Mouse (Mus musculus) limb, embryonic 14.5 days (tissue): ENCODE measurements around the gene Hoxa13. TPM values are rescaled to one million over a fixed set of nuclear protein-coding genes. Genes with fewer than 3 reads are reported as not detected.

Experiments
- ATAC-seq: fragments of 200-750 bp; cut with Nextera tagmentation; 2 replicates; pipeline ENCODE4 v1.8.0; 2017; ENCODE audit warnings: low read depth, moderate number of reproducible peaks, moderate TSS enrichment; ENCODE audit not compliant: low FRiP score
- DNase-seq: peaks from one replicate; pipeline ENCODE4 v3.0.0-alpha.2; 2015; ENCODE audit warnings: low spot score
- H3K27ac ChIP-seq: fragments of 300-500 bp; sonication (generic); replicated peaks from 2 replicates; pipeline ENCODE4 v1.5.1; 2014; ENCODE audit warnings: low read depth, mild to moderate bottlenecking, low read length, moderate library complexity, mixed read lengths
- H3K27me3 ChIP-seq: fragments of 300-500 bp; sonication (generic); 2 replicates; pipeline ENCODE4 v1.6.1; 2014; ENCODE audit warnings: low read length, mixed read lengths; ENCODE audit not compliant: control insufficient read depth, insufficient read depth
- H3K36me3 ChIP-seq: fragments of 300-500 bp; sonication (generic); 2 replicates; pipeline ENCODE4 v1.6.1; 2014; ENCODE audit warnings: mild to moderate bottlenecking, low read length, moderate library complexity, mixed read lengths; ENCODE audit not compliant: control insufficient read depth, insufficient read depth
- H3K4me1 ChIP-seq: fragments of 300-500 bp; sonication (generic); 2 replicates; pipeline ENCODE4 v1.6.1; 2014; ENCODE audit warnings: antibody characterized with exemption, low read length, mixed read lengths; ENCODE audit not compliant: control insufficient read depth, insufficient read depth
- H3K4me2 ChIP-seq: fragments of 300-500 bp; sonication (generic); replicated peaks from 2 replicates; pipeline ENCODE4 v1.6.1; 2014; ENCODE audit warnings: low read depth, mild to moderate bottlenecking, low read length, moderate library complexity; ENCODE audit not compliant: severe bottlenecking
- H3K4me3 ChIP-seq: fragments of 300-500 bp; sonication (generic); replicated peaks from 2 replicates; pipeline ENCODE4 v1.5.1; 2014; ENCODE audit warnings: low read length
- H3K9ac ChIP-seq: fragments of 300-500 bp; sonication (generic); 2 replicates; pipeline ENCODE4 v1.6.1; 2014; ENCODE audit warnings: mild to moderate bottlenecking, low read depth, low read length, moderate library complexity; ENCODE audit not compliant: severe bottlenecking
- H3K9me3 ChIP-seq: fragments of 300-500 bp; sonication (generic); 2 replicates; pipeline ENCODE4 v1.6.1; 2016; ENCODE audit warnings: low read length; ENCODE audit not compliant: control insufficient read depth
- POLR2A ChIP-seq: fragments of 200-500 bp; IDR thresholded peaks from 2 replicates; pipeline ENCODE4 v1.8.0; 2012; ENCODE audit warnings: inconsistent platforms, mild to moderate bottlenecking, moderate library complexity, borderline replicate concordance; ENCODE audit not compliant: insufficient read depth, insufficient read length; ENCODE audit errors: extremely low read depth
- WGBS: fragments of 180-500 bp; shearing (Covaris S2); extraction: QIAGEN DNeasy Blood & Tissue Kit; methylation state at CpG from one replicate; pipeline ENCODE4 v1.1.7; 2014; 5-methylcytosine and 5-hydroxymethylcytosine counted together
- polyA plus RNA-seq, 2 experiments: library from polyadenylated mRNA; depleted of rRNA in 1 of 2; stranded (reverse) in 1 of 2; unstranded in 1 of 2; fragments of >200 nt; fragmentation: Nextera tagmentation in 1 of 2; extraction: Ambion mirVana in 1 of 2; gene quantifications; 2 replicates each; pipeline versions ENCODE4 v1.2.1 to v1.2.3; 2012 to 2014

The Hoxa13 gene
- polyA plus RNA-seq (2012; rRNA removed): 26.0 and 37.6 TPM in 2 replicates
- 16.0 and 24.1 TPM in 2 replicates for polyA plus RNA-seq (2014; fragmentation: Nextera tagmentation; extraction: Ambion mirVana)

DNA sequence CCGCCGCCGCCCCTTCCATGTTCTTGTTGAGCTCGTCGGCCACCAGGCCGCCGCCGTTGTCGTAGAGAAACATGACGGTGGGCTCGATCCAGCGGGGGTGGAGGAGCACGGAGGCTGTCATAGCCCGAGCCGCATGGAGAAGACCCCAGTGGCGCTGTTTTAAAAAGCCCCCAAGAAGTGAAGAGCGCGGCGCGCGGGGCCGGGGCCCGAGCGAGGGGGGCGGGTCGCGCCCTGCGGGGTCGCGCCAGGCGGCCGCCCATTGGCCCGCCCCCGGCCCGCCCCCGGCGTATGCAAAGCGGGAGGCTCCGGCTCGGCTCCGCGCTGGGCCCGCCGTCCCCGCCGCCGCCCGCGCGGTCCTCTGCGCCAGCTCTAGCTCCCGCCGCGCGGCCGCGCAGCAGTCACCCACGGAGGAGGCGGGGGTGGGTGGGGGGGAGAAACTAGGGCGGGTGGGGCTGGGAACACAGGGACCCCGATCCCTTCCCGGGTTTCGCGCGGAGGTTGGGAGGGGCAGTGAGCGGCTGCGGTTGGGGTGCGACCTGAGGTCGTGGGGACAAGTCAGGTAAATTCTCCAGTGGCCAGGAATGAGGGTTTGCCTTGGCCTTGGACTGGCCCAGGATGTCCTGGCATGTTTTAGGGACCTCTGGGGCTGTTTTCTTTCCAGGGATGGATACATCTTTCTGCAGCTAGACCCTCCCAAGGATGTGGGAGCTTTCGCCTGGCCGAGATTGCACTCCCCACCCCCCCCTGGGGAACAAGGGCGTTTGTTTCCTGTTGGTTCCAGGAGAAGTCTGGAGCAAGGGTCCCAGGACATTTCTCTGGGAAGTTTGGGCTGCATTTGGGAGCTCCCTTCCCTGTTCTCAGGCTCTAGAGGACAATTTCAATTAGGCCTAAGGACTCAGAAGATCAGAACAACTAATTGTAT is at the start of gene Hoxa13:
Gene Hoxa13 (minus strand): TSS at position 227 of the 922 bp plus-strand sequence.
- H3K4me2 ChIP-seq: peak within 1 kb of the TSS; percentile 96
- H3K4me3 ChIP-seq: peak within 1 kb of the TSS; percentile 76
- H3K36me3 ChIP-seq: peaks cover 10% of the 10 kb centered on the region; the same call in 1 of the 2 replicates
- peak within 1 kb of the TSS; percentile 95 for H3K27ac ChIP-seq
- H3K27me3 ChIP-seq: 0 out of 2 replicates have a peak, but pooled peaks cover 9% of the 10 kb centered on the region
- peak within 1 kb of the TSS; percentile 99 for H3K9ac ChIP-seq
- WGBS: under 1% methylated on average over 32 of the region's 72 CpGs
- TF ChIP-seq POLR2A: 0 out of 2 replicates have a peak, but pooled peaks have one; percentile 29
- no peaks in the 10 kb centered on the region for H3K9me3 ChIP-seq
- ATAC-seq: peak; percentile 87
- 0 out of 2 replicates have a peak, but pooled peaks cover 4% of the 10 kb centered on the region for H3K4me1 ChIP-seq
- DNase-seq: no peak

DNA sequence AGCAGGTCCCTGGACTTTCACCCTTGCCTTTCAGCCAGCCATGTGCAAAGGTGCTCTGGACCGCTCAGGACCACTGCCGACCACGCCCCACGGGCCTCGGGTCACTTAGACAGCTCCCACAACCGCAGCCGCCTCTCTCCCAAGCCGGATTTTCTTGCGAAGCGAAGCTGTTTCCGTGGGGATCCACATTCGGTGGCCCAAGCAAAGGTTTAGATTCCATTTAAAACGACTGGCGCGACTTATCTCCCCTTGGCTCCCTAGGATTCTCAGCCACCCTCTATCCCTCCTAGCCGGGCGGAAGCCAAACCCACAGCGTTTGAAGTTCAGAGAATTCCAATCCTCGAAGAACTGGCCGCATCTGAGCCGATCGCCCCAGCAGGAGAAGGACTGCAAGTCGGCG is 49.7 kb upstream of the Hoxa13 start:
- ATAC-seq: no peak
- Histone ChIP-seq H3K9ac (peak overlapping the region; percentile 40), H3K27ac (no peak overlapping the region), H3K36me3 (no peaks in the 10 kb centered on the region), H3K4me3 (peak overlapping the region; percentile 26), H3K27me3 (peaks cover 83% of the 10 kb centered on the region), H3K9me3 (no peaks in the 10 kb centered on the region), H3K4me2 (peak overlapping the region; percentile 48), H3K4me1 (peaks cover 22% of the 10 kb centered on the region)
- TF ChIP-seq POLR2A: no peak
- WGBS: 1% methylated on average over 24 of the region's 24 CpGs
- DNase-seq: no peak

DNA sequence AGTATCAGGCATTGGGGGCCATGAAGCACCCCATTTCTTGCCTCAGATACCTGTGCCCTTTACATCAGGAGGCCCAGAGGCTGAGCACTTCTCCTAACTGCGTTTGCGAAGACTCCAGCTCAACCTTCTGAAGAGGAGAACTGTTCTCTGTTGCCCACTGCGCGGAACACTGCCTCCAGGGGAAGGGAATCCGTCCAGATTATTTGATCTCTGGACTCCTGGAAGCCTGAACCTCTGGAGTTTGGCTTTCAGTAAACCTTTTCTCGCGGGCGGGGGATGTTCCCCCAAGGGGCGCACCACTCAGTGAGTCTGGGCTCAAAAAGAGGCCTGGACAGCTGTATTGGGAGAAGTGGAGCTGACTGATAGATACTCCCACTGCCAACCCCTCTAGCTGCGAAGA is 49.1 kb upstream of the Hoxa13 start:
- DNase-seq: no peak
- 38% methylated on average over 10 of the region's 10 CpGs for WGBS
- peak overlapping the region; percentile 26; the same call in 1 of the 2 replicates for H3K4me3 ChIP-seq

DNA sequence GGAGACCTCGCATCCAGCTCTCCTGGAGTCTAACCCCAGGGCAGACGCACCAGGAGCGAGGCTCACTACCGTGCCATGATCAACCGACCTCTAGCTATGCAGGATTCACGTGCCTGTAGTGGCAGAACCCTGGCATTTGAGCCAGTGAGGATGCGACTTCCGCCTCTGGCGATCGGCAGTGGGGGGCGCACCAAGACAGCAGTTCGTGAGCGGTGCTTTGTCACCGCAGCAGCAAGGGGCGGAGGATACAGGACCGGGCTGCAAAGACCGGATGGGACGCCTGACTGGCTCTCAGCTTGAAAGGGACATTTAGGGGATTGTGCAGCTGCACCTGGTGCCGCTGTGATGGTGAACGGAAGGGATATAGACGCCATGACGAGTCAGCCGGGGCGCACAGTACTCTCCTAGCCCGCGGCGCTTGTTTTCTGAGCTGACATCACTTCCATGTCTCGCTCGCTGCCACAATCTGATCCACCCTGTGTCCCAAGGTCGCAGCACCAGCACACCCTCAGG is 45.3 kb upstream of the Hoxa13 start:
- peak; percentile 58 for DNase-seq
- Histone ChIP-seq H3K36me3 (no peaks in the 10 kb centered on the region), H3K4me1 (peaks cover 11% of the 10 kb centered on the region; the same call in 1 of the 2 replicates), H3K4me2 (peak overlapping the region; percentile 85), H3K9me3 (no peaks in the 10 kb centered on the region), H3K9ac (peak overlapping the region; percentile 54), H3K4me3 (peak overlapping the region; percentile 48), H3K27ac (no peak overlapping the region), H3K27me3 (peaks cover 40% of the 10 kb centered on the region)
- peak; percentile 80 for ATAC-seq
- under 1% methylated on average over 29 of the region's 30 CpGs for WGBS
- no peak for TF ChIP-seq POLR2A

More for the DNA sequence above, 49.1 kb upstream of the Hoxa13 start:
- Histone ChIP-seq H3K36me3 (no peaks in the 10 kb centered on the region), H3K27me3 (peaks cover 77% of the 10 kb centered on the region), H3K4me1 (peaks cover 22% of the 10 kb centered on the region), H3K4me2 (no peak overlapping the region; the same call in 1 of the 2 replicates), H3K9me3 (no peaks in the 10 kb centered on the region), H3K9ac (no peak overlapping the region), H3K27ac (no peak overlapping the region)
- ATAC-seq: no peak
- TF ChIP-seq POLR2A: no peak

DNA sequence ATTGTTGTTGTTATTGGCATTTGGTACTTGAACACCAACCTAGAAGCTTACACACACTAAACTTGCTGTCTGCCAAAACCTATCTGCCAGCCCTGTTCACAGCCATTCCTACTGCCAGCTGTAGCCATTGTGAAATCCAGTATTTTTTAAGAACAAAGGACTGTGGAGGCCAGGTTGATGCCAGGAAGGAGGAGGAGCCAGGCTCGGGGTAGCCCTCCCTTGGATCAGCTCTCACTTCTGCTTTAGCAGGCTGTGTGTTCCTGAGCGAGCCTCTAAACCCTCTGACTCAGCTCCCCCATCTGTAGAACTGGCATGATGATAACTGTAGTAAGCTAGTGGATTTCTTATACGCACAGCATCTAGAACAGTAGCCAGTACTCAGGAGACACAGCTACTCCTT is 42.7 kb upstream of the Hoxa13 start:
- ATAC-seq: no peak
- no peak overlapping the region for H3K9ac ChIP-seq
- H3K4me1 ChIP-seq: peaks cover 8% of the 10 kb centered on the region; the same call in 1 of the 2 replicates
- H3K9me3 ChIP-seq: no peaks in the 10 kb centered on the region
- no peak for DNase-seq
- no peaks in the 10 kb centered on the region for H3K36me3 ChIP-seq
- H3K27me3 ChIP-seq: peaks cover 17% of the 10 kb centered on the region
- TF ChIP-seq POLR2A: no peak
- WGBS: 50% methylated on average over 3 of the region's 3 CpGs
- no peak overlapping the region for H3K4me3 ChIP-seq
- H3K4me2 ChIP-seq: no peak overlapping the region
- no peak overlapping the region for H3K27ac ChIP-seq
